Mouse (Mus musculus): ENCODE data around the gene Meis3.

The Meis3 gene

DNA sequence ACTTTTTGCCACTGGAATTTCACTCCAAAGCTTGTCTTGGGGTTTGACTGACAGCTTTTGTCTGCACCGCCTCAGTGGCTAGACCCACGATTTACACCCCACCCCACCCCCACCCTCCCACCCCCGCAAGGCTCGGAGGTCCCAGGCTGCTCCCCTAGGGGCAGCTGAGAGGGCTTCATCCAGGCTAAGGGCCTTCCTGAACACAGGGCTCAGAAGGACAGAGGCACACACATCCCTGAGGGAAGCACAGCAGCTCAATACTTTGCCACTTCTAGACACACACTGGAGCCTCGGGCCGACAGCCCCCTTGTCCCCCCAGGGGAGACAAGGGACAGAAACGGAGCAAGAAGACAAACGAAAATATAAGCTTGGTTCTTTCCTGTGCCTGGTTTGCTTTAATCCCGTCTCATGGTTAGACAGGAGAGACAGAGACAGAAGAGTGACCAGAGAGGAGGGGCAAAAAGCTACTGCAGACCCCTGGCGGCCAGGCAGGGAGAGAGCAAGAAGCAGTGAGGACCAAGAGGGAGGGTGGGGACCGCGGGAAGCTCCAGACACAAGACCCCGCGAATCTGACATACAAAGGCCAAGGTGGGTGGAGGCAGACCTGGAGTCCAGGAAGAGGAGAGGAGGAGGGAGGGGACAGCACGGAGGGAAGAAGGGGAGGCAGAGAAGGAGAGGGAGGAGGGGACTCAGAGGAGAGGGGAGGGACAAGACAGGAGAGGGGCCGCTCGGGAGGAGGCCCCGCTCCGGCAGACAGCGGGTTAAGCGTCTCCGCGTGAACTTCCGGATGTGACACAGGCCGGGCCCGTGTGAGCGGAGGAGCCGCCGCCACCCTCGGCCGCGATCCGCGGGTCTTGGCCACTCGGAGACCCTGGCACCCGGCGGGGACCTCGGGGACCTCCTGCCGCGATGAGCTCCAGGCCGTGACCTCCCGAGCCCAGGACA lies at the start of gene Meis3:
Gene Meis3, plus strand, starts transcription at position 494 of the 945 bp plus-strand sequence.
- DNase-seq, result no peak

GRCm38 (mm10) chr7:16125829-16126228 lies 49.1 kb upstream of the Meis3 start:
- DNase-seq, result no peak

- peak; percentile 93 for DNase-seq
Observed at GRCm38 (mm10) chr7:16128344-16128743, 46.5 kb upstream of the Meis3 start.

- DNase-seq, result no peak
Observed at GRCm38 (mm10) chr7:16128899-16129298, 46.0 kb upstream of the Meis3 start.

DNA sequence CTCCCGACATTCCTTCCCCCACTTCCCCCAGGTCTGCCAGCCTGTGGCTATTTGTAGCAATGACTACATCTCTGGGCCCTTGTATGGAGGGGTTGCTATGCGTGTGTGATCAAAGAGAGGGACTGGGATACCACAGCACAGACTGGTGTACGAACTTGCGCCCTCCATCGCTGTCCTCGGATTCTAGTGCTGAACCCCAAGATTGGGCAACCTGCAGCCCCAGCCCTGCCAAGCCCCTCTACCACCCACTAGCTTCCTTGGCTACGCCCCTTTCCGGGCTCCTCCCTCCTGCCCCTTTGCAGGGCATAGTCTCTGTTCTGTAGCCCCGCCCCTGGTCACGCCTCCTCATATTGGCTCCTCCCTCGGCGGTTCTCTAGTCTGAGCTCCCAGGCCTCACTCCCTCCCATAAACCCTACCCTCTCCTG lies 45.5 kb upstream of the Meis3 start, which contains the start of gene Slc8a2:
Gene Slc8a2, plus strand, starts transcription at position 406 of the 425 bp plus-strand sequence.
- peak; percentile 97 for DNase-seq

DNA sequence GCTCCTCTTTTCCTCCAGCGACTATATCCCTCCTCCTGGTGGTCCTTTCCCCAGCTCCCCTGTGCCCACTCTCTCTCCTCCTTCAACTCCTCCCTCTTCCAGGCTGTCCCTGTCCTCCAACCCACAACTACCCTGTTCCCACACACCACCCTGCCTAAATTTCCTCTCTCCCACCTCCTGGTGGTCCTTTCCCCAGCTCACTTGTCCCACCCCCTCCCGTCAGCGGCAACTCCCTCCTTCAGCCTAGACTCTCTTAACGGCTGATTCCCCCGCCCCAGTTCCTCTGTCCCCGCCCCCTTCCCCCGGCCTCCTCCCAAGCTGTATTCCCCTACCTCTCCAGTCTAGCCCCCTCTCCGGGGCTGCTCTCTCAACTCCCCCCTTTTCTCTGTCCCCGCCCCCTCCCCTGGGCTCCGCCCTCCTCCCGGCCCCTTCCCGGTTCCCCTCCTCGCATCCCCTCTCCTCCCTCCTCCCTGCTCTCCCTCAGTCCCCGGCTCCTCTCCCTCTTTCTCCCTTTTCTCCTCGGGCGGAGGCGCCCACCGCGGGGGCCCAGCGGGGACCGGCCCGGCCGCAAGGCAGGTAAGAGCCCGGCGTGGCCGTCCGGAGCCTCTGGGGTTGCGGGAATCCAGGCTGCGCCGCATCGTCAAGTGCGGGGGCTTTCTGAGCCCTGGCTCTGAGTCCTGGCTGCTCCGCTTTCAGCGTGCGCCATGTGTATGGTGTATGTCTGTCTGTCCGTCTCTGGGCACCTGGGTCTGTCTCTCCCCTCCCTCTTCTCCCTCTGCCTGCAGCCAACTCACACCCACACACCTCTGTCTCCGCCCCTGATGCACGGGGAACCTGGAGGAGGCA lies 44.8 kb upstream of the Meis3 start:
- DNase-seq, result peak; percentile 71

DNA sequence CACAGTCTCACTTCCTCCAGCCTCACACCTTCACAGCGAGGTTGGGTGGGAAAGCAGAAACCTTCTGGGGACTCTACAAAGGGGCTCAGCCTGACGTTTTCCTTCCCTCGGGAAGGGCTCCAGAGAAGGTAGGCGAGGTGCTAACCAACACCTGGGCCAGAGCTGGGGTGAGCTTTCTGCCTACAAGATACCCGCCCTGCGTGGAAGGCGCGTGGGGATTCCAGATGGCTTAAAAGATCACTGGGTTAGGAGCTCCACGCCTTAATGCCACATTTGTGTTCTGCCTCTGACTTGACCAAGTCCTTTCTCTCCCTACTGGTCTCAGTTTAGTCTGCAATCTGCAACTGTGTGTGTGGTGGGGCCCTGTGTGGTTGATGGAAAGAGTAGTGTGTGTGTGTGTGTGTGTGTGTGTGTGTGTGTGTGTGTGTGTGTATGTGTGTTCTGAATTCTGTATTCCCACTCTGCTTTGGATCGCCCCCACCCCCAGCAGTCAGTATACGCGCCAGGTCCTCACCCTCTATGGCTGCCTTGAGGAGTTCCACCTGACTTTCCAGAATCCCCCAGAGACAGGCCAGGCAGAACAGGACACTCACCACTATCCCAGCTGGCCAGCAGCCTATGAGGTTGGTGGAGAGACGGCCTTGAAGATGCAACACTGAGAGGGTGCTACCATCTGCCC lies 43.8 kb upstream of the Meis3 start:
- DNase-seq, result no peak

DNA sequence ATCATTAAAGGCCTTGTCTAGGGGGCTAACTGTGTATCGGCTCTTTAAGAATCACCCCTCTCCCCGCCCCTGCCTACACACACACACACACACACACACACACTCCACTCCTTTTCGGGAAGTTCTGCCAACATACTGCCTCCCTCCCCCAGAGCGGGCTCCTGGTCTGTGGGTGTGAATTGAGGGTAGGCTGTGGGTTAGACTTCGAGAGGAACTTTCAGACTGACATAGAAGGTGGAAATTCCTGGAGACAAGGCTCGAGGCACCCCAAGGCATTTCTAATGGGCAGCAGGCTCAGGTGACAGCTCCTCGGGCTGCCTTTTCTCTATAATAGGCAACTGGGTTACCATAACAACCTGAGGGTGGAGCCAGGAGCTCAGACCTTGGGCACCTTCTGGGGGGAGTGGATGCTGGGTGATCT lies 42.7 kb upstream of the Meis3 start:
- DNase-seq, result peak; percentile 61

GRCm38 (mm10) chr7:16132926-16133325 lies 42.0 kb upstream of the Meis3 start:
- no peak for DNase-seq

- DNase-seq, result no peak
Observed at GRCm38 (mm10) chr7:16133691-16134090, 41.2 kb upstream of the Meis3 start.

DNA sequence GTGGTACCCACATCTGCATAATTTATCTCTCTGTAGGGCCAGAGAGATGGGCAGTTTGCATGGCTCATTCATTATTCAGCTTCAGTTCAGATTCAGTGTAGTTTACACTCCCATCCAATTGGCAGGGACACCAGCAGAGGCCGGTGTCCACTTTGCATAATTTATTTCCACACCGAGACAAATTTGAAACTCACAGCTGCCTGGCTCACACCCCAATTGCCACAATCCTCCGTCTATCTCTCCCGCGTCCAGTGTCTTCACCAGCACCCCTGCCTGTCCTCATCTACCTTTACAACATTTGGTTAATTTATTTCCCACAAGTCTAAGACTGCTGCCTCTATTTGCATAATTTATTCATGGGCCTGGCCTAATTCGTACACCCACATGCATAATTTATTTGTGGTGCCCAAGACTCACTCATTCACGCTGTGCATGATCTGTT lies 39.9 kb upstream of the Meis3 start:
- DNase-seq, result no peak

- peak; percentile 74 for DNase-seq
Observed at GRCm38 (mm10) chr7:16146489-16147410, 28.1 kb upstream of the Meis3 start.

GRCm38 (mm10) chr7:16147643-16148042 lies 27.2 kb upstream of the Meis3 start:
- no peak for DNase-seq

DNA sequence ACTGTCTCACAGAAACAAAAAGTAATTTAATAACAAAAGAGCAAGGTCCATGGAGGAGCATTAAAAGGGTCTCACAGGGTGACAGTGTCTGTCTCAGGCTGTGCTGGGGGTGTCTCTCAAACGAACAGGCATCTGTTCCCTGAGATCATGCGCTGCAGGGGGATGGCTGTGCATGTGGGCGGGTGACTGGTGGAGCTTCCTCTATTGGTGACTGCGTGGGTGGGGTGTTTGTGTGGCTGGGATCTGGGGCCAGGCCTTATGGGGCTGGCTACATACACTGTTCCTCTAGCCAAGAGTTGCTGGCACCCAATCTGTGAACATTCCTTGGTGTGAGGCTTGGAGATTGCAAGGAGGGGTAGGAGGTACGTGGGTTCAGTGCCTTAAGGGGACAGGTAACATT lies 25.6 kb upstream of the Meis3 start:
- peak; percentile 90 for DNase-seq

- no peak for DNase-seq
Observed at GRCm38 (mm10) chr7:16150191-16151145, 24.4 kb upstream of the Meis3 start.

GRCm38 (mm10) chr7:16153522-16153921 lies 21.4 kb upstream of the Meis3 start:
- no peak for DNase-seq

DNA sequence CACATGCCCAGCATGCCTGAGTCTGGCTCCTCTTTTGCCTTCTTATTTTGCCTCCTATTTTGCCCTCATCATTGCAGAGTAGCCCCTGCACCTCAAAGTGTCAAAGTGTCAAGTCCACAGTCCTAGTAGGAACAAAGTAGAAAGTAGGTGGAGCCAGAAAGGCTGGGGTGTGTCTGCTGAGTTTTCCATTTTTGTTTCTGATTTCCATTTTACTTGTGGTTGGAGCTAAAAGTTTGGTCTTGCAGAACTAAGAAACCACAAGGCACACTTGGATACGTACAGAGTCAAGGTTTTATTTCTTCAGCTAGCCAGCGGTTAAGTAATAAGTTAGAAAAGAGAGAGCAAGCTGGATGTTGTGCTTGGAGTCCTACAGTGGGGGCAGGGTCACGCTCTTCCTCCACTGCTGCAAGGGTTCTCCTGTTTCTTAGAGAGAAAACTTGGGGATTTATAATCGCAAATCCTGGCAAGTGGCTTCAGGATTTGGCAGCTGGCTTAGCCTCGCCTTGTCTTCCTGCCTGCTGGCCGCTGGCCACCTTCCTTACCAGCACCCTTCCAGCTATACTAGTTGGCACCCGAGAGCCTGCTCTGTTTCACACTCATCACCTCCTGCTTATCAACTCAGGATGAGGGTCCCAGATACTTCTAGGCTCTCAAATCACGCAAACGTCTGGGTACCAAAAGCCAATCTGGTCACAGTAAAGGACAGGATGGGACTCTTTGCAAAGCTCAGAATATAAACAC lies 19.6 kb upstream of the Meis3 start:
- no peak for DNase-seq

GRCm38 (mm10) chr7:16156105-16156714 lies 18.7 kb upstream of the Meis3 start:
- DNase-seq, result no peak

DNA sequence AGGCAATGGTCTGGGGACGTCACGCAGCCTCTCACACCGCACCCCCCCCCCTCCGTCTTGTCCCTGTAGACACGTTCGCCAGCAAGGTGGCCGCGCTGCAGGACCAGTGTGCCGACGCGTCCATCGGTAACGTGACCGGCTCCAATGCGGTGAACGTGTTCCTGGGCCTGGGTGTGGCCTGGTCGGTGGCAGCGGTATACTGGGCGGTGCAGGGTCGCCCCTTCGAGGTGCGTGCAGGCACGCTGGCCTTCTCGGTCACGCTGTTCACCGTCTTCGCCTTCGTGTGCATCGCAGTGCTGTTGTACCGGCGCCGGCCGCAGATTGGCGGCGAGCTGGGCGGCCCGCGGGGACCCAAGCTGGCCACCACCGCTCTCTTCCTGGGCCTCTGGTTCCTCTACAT lies 16.2 kb upstream of the Meis3 start:
- DNase-seq, result no peak

All from cerebellum, adult 8-10 months (tissue).